Mouse (Mus musculus): ENCODE measurements around the gene Afap1l2. TPM values are rescaled to one million over a fixed set of nuclear protein-coding genes. Genes with fewer than 3 reads are reported as not detected.

Gene Afap1l2
- polyA plus RNA-seq, 1 experiment from 2014 or later: 22.0 TPM

DNA sequence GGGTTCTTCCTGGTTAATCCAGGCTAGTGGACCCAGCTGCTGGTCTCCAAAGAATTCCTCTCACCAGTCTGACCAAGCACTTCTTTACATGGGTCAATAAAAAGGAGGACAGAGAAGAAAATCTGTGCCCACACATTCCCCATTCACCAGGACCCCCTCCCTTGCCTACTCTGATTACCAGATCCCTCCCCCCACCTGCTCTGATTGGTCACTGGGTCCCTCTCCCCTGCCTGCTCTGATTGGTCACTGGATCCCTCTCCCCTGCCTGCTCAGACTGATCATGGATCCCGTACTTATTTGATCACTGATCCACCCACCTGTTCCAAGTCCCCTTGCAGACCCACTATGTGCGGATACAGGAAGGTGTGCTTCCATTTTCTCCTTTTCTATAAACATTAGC lies 116.6 kb downstream of the Afap1l2 start:
- Histone ChIP-seq H3K4me3 (ENCODE audit: low read length) (no peak overlapping the region), H3K9me3 (ENCODE audit: low read length) (no peaks in the 10 kb centered on the region), H3K4me1 (ENCODE audit: insufficient read depth, low read length) (peaks cover 26% of the 10 kb centered on the region), H3K36me3 (ENCODE audit: insufficient read depth, low read length) (no peaks in the 10 kb centered on the region), H3K27me3 (ENCODE audit: insufficient read depth, low read length) (no peaks in the 10 kb centered on the region), H3K4me2 (replicated peaks; ENCODE audit: low read depth, low read length) (no peak overlapping the region), H3K27ac (ENCODE audit: low read length) (no peak overlapping the region), H3K9ac (replicated peaks; ENCODE audit: low read length) (0 out of 2 replicates have a peak overlapping the region, but pooled peaks have one; percentile 20)
- 50% methylated on average over 2 of the region's 2 CpGs for WGBS
- ATAC-seq (ENCODE audit: low FRiP score, low TSS enrichment): peak; percentile 62; the same call in 1 of the 2 replicates

DNA sequence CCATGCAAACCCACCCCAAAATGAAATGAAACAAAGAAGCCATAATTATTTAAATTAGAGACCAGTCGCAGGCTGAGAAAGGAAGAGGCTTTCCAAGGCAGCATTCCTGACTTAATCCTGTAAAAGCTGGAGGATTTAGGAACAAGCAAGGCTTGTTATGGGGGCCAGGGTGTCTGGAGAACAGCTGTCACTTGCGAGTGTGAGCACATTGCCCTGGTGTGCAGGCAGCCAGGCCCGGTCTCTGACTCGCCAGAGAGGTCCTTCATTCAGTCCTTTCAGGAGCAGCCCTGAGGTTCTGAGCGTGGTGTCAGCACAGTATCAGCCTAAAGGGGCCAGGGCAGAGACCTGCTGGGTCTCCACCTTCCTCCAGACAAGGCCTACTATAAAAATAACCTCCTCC lies 119.4 kb downstream of the Afap1l2 start:
- H3K4me2 ChIP-seq (replicated peaks; ENCODE audit: low read depth, low read length): no peak overlapping the region
- no peak for ATAC-seq (ENCODE audit: low FRiP score, low TSS enrichment)
- H3K4me3 ChIP-seq (ENCODE audit: low read length): no peak overlapping the region
- no peak overlapping the region for H3K27ac ChIP-seq (ENCODE audit: low read length)
- H3K9ac ChIP-seq (replicated peaks; ENCODE audit: low read length): no peak overlapping the region
- H3K9me3 ChIP-seq (ENCODE audit: low read length): no peaks in the 10 kb centered on the region
- no peaks in the 10 kb centered on the region for H3K36me3 ChIP-seq (ENCODE audit: insufficient read depth, low read length)
- H3K4me1 ChIP-seq (ENCODE audit: insufficient read depth, low read length): peaks cover 19% of the 10 kb centered on the region; the same call in 1 of the 2 replicates
- WGBS: 64% methylated on average over 5 of the region's 5 CpGs
- no peaks in the 10 kb centered on the region for H3K27me3 ChIP-seq (ENCODE audit: insufficient read depth, low read length)

DNA sequence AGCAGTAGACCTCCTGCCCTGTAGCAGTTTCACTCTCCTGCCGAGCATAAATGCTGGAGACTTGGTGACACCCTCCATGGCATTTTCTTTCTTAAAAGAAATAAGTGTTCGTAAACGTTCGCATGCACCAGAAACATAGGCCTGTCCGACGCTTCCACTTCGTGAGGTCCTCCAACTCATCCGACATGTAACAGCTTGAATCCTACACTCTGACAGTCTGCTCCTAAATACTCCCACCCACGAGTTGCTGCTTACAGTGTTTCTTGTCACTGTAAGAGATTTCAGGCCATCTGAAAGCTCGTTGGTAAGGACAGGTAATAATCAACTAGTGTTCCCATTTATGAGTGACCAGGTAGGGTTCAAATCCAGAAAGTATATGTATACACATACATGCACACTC lies 120.1 kb downstream of the Afap1l2 start:
- Histone ChIP-seq H3K27me3 (ENCODE audit: insufficient read depth, low read length) (no peaks in the 10 kb centered on the region), H3K36me3 (ENCODE audit: insufficient read depth, low read length) (no peaks in the 10 kb centered on the region), H3K27ac (ENCODE audit: low read length) (no peak overlapping the region), H3K4me2 (replicated peaks; ENCODE audit: low read depth, low read length) (no peak overlapping the region), H3K9ac (replicated peaks; ENCODE audit: low read length) (no peak overlapping the region), H3K4me1 (ENCODE audit: insufficient read depth, low read length) (peaks cover 16% of the 10 kb centered on the region; the same call in 1 of the 2 replicates), H3K9me3 (ENCODE audit: low read length) (no peaks in the 10 kb centered on the region), H3K4me3 (ENCODE audit: low read length) (no peak overlapping the region)
- 67% methylated on average over 10 of the region's 10 CpGs for WGBS
- no peak for ATAC-seq (ENCODE audit: low FRiP score, low TSS enrichment)

DNA sequence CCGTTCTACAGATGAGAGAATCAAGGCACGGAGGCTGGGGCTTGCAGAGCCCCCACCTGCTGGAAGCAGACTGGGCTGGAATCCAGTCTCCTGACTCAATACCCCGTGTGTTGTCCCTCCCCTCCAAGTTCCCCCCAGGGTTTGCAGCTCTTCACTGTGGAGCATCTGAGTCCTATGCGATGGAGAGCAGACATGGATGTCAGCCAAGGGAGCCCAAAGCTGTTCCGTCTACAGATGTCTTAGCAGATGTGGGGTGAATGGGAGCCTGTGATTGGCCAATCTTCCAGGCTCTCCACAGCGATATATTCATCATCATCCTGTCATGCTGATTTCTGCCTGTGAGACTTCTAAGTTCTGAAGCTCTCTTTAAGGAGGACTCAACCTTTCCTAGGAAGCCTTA lies 130.7 kb downstream of the Afap1l2 start:
- H3K4me1 ChIP-seq (ENCODE audit: insufficient read depth, low read length): peaks cover 35% of the 10 kb centered on the region
- H3K4me2 ChIP-seq (replicated peaks; ENCODE audit: low read depth, low read length): no peak overlapping the region
- H3K27ac ChIP-seq (ENCODE audit: low read length): no peak overlapping the region
- no peak for ATAC-seq (ENCODE audit: low FRiP score, low TSS enrichment)
- H3K9me3 ChIP-seq (ENCODE audit: low read length): no peaks in the 10 kb centered on the region
- no peak overlapping the region for H3K9ac ChIP-seq (replicated peaks; ENCODE audit: low read length)
- H3K27me3 ChIP-seq (ENCODE audit: insufficient read depth, low read length): peaks cover 44% of the 10 kb centered on the region
- 76% methylated on average over 6 of the region's 6 CpGs for WGBS
- no peaks in the 10 kb centered on the region for H3K36me3 ChIP-seq (ENCODE audit: insufficient read depth, low read length)
- no peak overlapping the region for H3K4me3 ChIP-seq (ENCODE audit: low read length)

DNA sequence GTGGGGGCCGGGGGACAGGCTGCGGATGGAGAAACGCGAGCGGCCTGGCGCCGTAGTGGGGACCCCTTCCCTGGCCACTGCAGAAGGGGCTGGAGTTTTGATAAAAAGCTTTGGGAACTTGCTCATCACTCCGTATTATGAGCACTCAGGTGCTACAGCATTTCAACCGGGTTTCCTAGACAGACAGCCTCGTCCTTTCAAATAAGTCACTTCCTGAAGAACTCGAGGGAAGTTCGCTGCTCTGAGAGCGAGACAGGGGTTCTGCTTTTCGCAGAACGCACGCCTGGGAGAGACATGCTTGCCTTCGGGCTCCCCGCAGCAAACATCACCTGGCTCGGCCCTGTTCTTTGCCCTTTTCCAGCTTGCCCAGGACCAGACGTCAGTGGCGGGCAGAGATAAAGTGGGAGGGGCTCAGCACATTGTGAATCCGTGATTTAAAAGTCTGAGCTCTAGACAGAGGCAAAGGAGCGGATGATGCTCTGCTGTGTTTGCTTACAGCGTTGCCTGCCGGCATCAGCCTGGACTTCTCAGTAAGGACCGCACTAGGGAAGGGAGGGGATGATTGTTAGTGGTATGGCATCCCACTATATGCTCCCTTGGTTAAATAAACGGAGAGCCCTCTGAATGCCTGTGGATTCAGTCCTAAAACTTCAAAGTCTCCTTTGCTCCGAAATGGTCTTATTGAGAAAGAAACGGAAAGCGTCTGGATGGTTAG lies 133.3 kb downstream of the Afap1l2 start:
- Histone ChIP-seq H3K4me3 (ENCODE audit: low read length) (peak overlapping the region; percentile 58), H3K9me3 (ENCODE audit: low read length) (no peaks in the 10 kb centered on the region)
- peak; percentile 46 for ATAC-seq (ENCODE audit: low FRiP score, low TSS enrichment)

DNA sequence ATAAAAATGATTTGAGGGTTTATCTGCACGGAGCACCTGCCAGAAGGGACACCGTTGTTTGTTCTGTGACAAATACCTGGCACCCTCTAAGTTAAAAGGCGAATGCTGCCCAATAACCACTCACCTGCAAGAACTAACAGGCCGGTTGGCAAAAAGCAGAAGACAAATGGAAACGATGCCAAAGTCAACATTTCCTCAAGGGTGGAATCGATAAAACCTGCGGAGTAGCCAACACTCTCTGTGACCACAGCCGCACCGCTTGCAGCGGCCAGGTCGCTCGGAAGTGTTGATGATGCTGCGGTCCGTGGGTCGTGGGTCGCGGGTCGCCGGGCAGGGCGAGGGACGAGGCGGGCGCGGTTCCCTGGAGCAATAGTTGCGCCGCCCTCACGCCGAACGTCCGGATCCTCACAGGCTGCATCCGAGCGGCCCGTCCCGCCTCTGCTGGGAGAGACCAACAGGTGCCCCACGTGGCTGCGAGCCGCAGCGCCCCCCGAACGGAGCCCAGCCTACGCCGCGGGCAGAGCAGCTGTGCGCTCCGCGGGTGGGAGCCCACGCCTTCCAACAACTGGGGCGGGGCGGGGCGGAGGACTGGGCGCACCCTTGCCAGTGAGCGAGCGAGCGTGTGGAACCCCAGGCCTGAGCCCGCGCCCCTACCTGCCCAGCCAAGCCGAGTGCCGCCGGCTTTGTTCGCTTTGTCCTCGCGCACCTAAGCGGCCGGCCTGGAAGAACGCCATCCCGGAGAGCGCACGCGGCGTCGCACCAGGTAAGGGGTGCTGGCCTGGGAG lies 134.0 kb downstream of the Afap1l2 start, which contains the start of gene Vwa2:
Gene Vwa2 (plus strand): TSS at position 434 of the 785 bp plus-strand sequence.
- Histone ChIP-seq H3K4me3 (ENCODE audit: low read length) (peak within 1 kb of the TSS; percentile 58), H3K27me3 (ENCODE audit: insufficient read depth, low read length) (peaks cover 48% of the 10 kb centered on the region), H3K36me3 (ENCODE audit: insufficient read depth, low read length) (no peaks in the 10 kb centered on the region), H3K4me1 (ENCODE audit: insufficient read depth, low read length) (peaks cover 30% of the 10 kb centered on the region), H3K9ac (replicated peaks; ENCODE audit: low read length) (peak within 1 kb of the TSS; percentile 70), H3K27ac (ENCODE audit: low read length) (no peak within 1 kb of the TSS), H3K9me3 (ENCODE audit: low read length) (no peaks in the 10 kb centered on the region), H3K4me2 (replicated peaks; ENCODE audit: low read depth, low read length) (peak within 1 kb of the TSS; percentile 93)
- 2% methylated on average over 71 of the region's 71 CpGs for WGBS
- peak; percentile 61; the same call in 1 of the 2 replicates for ATAC-seq (ENCODE audit: low FRiP score, low TSS enrichment)

More for the DNA sequence above, 133.3 kb downstream of the Afap1l2 start:
- Histone ChIP-seq H3K4me1 (ENCODE audit: insufficient read depth, low read length) (peaks cover 30% of the 10 kb centered on the region), H3K27me3 (ENCODE audit: insufficient read depth, low read length) (peaks cover 48% of the 10 kb centered on the region), H3K36me3 (ENCODE audit: insufficient read depth, low read length) (no peaks in the 10 kb centered on the region), H3K9ac (replicated peaks; ENCODE audit: low read length) (peak overlapping the region; percentile 70), H3K4me2 (replicated peaks; ENCODE audit: low read depth, low read length) (peak overlapping the region; percentile 93), H3K27ac (ENCODE audit: low read length) (no peak overlapping the region)
- WGBS: 7% methylated on average over 30 of the region's 30 CpGs

DNA sequence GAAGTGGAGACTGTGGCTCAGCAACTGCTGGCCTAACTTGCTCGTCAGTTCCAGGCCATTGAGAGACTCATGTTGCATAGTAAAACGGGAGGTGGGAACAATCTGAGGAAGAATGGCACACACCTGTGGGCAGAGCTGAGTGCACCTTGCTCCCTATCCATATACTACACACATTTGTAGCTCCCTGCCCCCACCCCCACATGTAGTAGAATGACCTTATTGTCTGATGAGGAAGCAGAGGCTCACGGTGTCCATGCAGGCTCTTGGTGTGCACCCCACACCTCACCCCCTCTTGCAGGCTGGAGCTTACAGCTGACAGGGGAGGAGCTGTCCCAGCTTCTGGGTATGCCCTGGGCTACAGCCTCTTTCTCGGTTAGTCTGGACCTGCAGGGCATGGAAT lies 140.3 kb downstream of the Afap1l2 start:
- H3K27me3 ChIP-seq (ENCODE audit: insufficient read depth, low read length): peaks cover 8% of the 10 kb centered on the region
- H3K4me2 ChIP-seq (replicated peaks; ENCODE audit: low read depth, low read length): no peak overlapping the region
- H3K9me3 ChIP-seq (ENCODE audit: low read length): no peaks in the 10 kb centered on the region
- 56% methylated on average over 4 of the region's 4 CpGs for WGBS
- H3K27ac ChIP-seq (ENCODE audit: low read length): no peak overlapping the region
- H3K36me3 ChIP-seq (ENCODE audit: insufficient read depth, low read length): no peaks in the 10 kb centered on the region
- H3K4me1 ChIP-seq (ENCODE audit: insufficient read depth, low read length): no peaks in the 10 kb centered on the region
- H3K4me3 ChIP-seq (ENCODE audit: low read length): no peak overlapping the region
- H3K9ac ChIP-seq (replicated peaks; ENCODE audit: low read length): no peak overlapping the region
- no peak; the same call in 1 of the 2 replicates for ATAC-seq (ENCODE audit: low FRiP score, low TSS enrichment)

Other genes starting within 250 kb of the Afap1l2 start
- gene Ccdc186, start 186.0 kb downstream of the Afap1l2 start, polyA plus RNA-seq (2015; fragmentation: Nextera tagmentation; extraction: Ambion mirVana): 17.9 and 19.8 TPM in 2 replicates
- 1.00 and 1.1 TPM in 2 replicates for gene Tdrd1, start 182.0 kb downstream of the Afap1l2 start, polyA plus RNA-seq (2015; fragmentation: Nextera tagmentation; extraction: Ambion mirVana)
- gene Vwa2, start 134.0 kb downstream of the Afap1l2 start, polyA plus RNA-seq (2015; fragmentation: Nextera tagmentation; extraction: Ambion mirVana): 22.4 and 23.9 TPM in 2 replicates

Data from kidney, embryonic 16.5 days (tissue).